Comparison of ENCODE assay signal across 8 mouse cellular contexts in genomic region chr11:102376196-102376835, GRCm38 (mm10). TPM values are rescaled to one million over a fixed set of nuclear protein-coding genes. Genes with fewer than 3 reads are reported as not detected.
DNase-seq lines count a peak whose midpoint lies in the region; ATAC-seq lines count a peak whose summit lies in the region.

No protein-coding gene starts in this region.

- H3K9me3 ChIP-seq in kidney, embryonic 15.5 days (replicated peaks) = 0 out of 2 replicates have a peak, but pooled peaks cover 4% of the 10 kb centered on the region
- H3K9me3 ChIP-seq in hindbrain, embryonic 16.5 days (ENCODE audit: control insufficient read depth, low read length) = no peaks in the 10 kb centered on the region
- no peaks in the 10 kb centered on the region for H3K9me3 ChIP-seq in midbrain, embryonic 16.5 days (replicated peaks; ENCODE audit: control insufficient read depth, low read length, poor library complexity, severe bottlenecking)

- peak overlapping the region; percentile 58 for H3K4me2 ChIP-seq in kidney, embryonic 15.5 days
- peak overlapping the region; percentile 45 for H3K4me2 ChIP-seq in hindbrain, embryonic 16.5 days (ENCODE audit: low read length)
- peak overlapping the region; percentile 43 for H3K4me2 ChIP-seq in midbrain, embryonic 16.5 days (ENCODE audit: low read length)

- H3K36me3 ChIP-seq in kidney, embryonic 15.5 days = no peaks in the 10 kb centered on the region
- H3K36me3 ChIP-seq in hindbrain, embryonic 16.5 days (ENCODE audit: control insufficient read depth, insufficient read depth, low read length) = no peaks in the 10 kb centered on the region
- no peaks in the 10 kb centered on the region for H3K36me3 ChIP-seq in midbrain, embryonic 16.5 days (ENCODE audit: control insufficient read depth, insufficient read depth, low read length)

- H3K9ac ChIP-seq in kidney, embryonic 15.5 days = peak overlapping the region; percentile 32; the same call in 1 of the 2 replicates
- H3K9ac ChIP-seq in hindbrain, embryonic 16.5 days (ENCODE audit: low read depth, low read length) = no peak overlapping the region
- no peak overlapping the region for H3K9ac ChIP-seq in midbrain, embryonic 16.5 days (ENCODE audit: low read depth, low read length)

- ATAC-seq in kidney, embryonic 15.5 days (replicated peaks; ENCODE audit: low FRiP score) = no peak
- no peak for ATAC-seq in hindbrain, embryonic 16.5 days
- ATAC-seq in midbrain, embryonic 16.5 days = no peak
- ATAC-seq in megakaryocyte progenitor cell, adult 5-6 weeks (replicated peaks; ENCODE audit: poor library complexity) = no peak

- peak overlapping the region; percentile 24 for H3K4me3 ChIP-seq in kidney, embryonic 15.5 days (replicated peaks)
- no peak overlapping the region; the same call in 1 of the 2 replicates for H3K4me3 ChIP-seq in hindbrain, embryonic 16.5 days (ENCODE audit: low read length)
- no peak overlapping the region for H3K4me3 ChIP-seq in midbrain, embryonic 16.5 days (ENCODE audit: low read depth, low read length)

- 0 out of 2 replicates have a peak overlapping the region, but pooled peaks have one; percentile 6 for H3K27ac ChIP-seq in kidney, embryonic 15.5 days
- H3K27ac ChIP-seq in hindbrain, embryonic 16.5 days (ENCODE audit: low read depth, low read length) = no peak overlapping the region
- no peak overlapping the region for H3K27ac ChIP-seq in midbrain, embryonic 16.5 days (ENCODE audit: low read length)

- WGBS in kidney, embryonic 15.5 days = 20% methylated on average over 8 of the region's 8 CpGs
- WGBS in hindbrain, embryonic 16.5 days = 9% methylated on average over 8 of the region's 8 CpGs
- WGBS in midbrain, embryonic 16.5 days = 11% methylated on average over 8 of the region's 8 CpGs

- peaks cover 22% of the 10 kb centered on the region for H3K4me1 ChIP-seq in kidney, embryonic 15.5 days
- peaks cover 12% of the 10 kb centered on the region for H3K4me1 ChIP-seq in hindbrain, embryonic 16.5 days (ENCODE audit: control insufficient read depth, insufficient read depth, low read depth, low read length)
- H3K4me1 ChIP-seq in midbrain, embryonic 16.5 days (ENCODE audit: control insufficient read depth, insufficient read depth, low read length) = peaks cover 8% of the 10 kb centered on the region; the same call in 1 of the 2 replicates

- peaks cover 16% of the 10 kb centered on the region for H3K27me3 ChIP-seq in kidney, embryonic 15.5 days
- no peaks in the 10 kb centered on the region for H3K27me3 ChIP-seq in hindbrain, embryonic 16.5 days (replicated peaks; ENCODE audit: control insufficient read depth, insufficient read depth, low read length)
- no peaks in the 10 kb centered on the region for H3K27me3 ChIP-seq in midbrain, embryonic 16.5 days (ENCODE audit: control insufficient read depth, insufficient read depth, low read depth, low read length)

- no peak for DNase-seq in kidney, postnatal 10 days
- peak; percentile 56 for DNase-seq in c-Kit-negative CD71-positive TER-119-positive erythroid progenitor cells, embryonic 14.5 days (ENCODE audit: low read depth, low spot score)
- DNase-seq in layer of hippocampus, adult 18-20 months (ENCODE audit: low spot score in 2 of 2) = no peak
- DNase-seq in right cerebral cortex, postnatal 25 days = no peak

RNA-seq across cellular contexts. Expression of gene Slc4a1, which starts 10.3 kb away (rescaled TPM):
- polyA plus RNA-seq in kidney, embryonic 15.5 days (2015; fragmentation: Nextera tagmentation; extraction: Ambion mirVana) = 12.8 and 20.2 TPM in 2 replicates
- 1.4 and 3.2 TPM in 2 replicates for polyA plus RNA-seq in hindbrain, embryonic 16.5 days (2015; fragmentation: Nextera tagmentation; extraction: Ambion mirVana)
- 2.3 and 3.5 TPM in 2 replicates for polyA plus RNA-seq in midbrain, embryonic 16.5 days (2015; fragmentation: Nextera tagmentation; extraction: Ambion mirVana)
- total RNA-seq in layer of hippocampus, adult 18-20 months (2021) = under 1 TPM; 0.30 to 0.41 TPM
- total RNA-seq in megakaryocyte progenitor cell, adult 5-6 weeks (2015) = 1.1 and 2.0 TPM in 2 replicates
- total RNA-seq in megakaryocyte progenitor cell, adult 5-6 weeks (2017) = 0.61 and 0.62 TPM in 2 replicates

RNA-seq across cellular contexts. Expression of gene Rundc3a, which starts 16.9 kb away (rescaled TPM):
- polyA plus RNA-seq in kidney, embryonic 15.5 days (2015; fragmentation: Nextera tagmentation; extraction: Ambion mirVana) = 2.5 and 4.9 TPM in 2 replicates
- 127 and 136 TPM in 2 replicates for polyA plus RNA-seq in hindbrain, embryonic 16.5 days (2015; fragmentation: Nextera tagmentation; extraction: Ambion mirVana)
- polyA plus RNA-seq in midbrain, embryonic 16.5 days (2015; fragmentation: Nextera tagmentation; extraction: Ambion mirVana) = 151 and 155 TPM in 2 replicates
- total RNA-seq in layer of hippocampus, adult 18-20 months (2021) = 100 to 1,000 TPM; 489 to 499 TPM
- total RNA-seq in megakaryocyte progenitor cell, adult 5-6 weeks (2015) = not detected in 2 replicates
- total RNA-seq in megakaryocyte progenitor cell, adult 5-6 weeks (2017) = not detected in 2 replicates

RNA-seq across cellular contexts. Expression of gene Slc25a39, which starts 31.4 kb away (rescaled TPM):
- polyA plus RNA-seq in kidney, embryonic 15.5 days (2015; fragmentation: Nextera tagmentation; extraction: Ambion mirVana) = 271 and 298 TPM in 2 replicates
- polyA plus RNA-seq in hindbrain, embryonic 16.5 days (2015; fragmentation: Nextera tagmentation; extraction: Ambion mirVana) = 182 and 187 TPM in 2 replicates
- polyA plus RNA-seq in midbrain, embryonic 16.5 days (2015; fragmentation: Nextera tagmentation; extraction: Ambion mirVana) = 144 and 150 TPM in 2 replicates
- 10 to 100 TPM; 62.9 to 64.5 TPM for total RNA-seq in layer of hippocampus, adult 18-20 months (2021)
- 95.5 and 124 TPM in 2 replicates for total RNA-seq in megakaryocyte progenitor cell, adult 5-6 weeks (2015)
- total RNA-seq in megakaryocyte progenitor cell, adult 5-6 weeks (2017) = 48.7 and 52.7 TPM in 2 replicates

RNA-seq across cellular contexts. Expression of gene Grn, which starts 53.8 kb away (rescaled TPM):
- 151 and 172 TPM in 2 replicates for polyA plus RNA-seq in kidney, embryonic 15.5 days (2015; fragmentation: Nextera tagmentation; extraction: Ambion mirVana)
- 95.4 and 100 TPM in 2 replicates for polyA plus RNA-seq in hindbrain, embryonic 16.5 days (2015; fragmentation: Nextera tagmentation; extraction: Ambion mirVana)
- polyA plus RNA-seq in midbrain, embryonic 16.5 days (2015; fragmentation: Nextera tagmentation; extraction: Ambion mirVana) = 65.2 and 75.8 TPM in 2 replicates
- 10 to 100 TPM; 62.4 to 64.6 TPM for total RNA-seq in layer of hippocampus, adult 18-20 months (2021)
- total RNA-seq in megakaryocyte progenitor cell, adult 5-6 weeks (2015) = 119 and 136 TPM in 2 replicates
- 44.0 and 45.4 TPM in 2 replicates for total RNA-seq in megakaryocyte progenitor cell, adult 5-6 weeks (2017)

RNA-seq across cellular contexts. Expression of gene Ubtf, which starts 56.8 kb away (rescaled TPM):
- 95.3 and 100 TPM in 2 replicates for polyA plus RNA-seq in kidney, embryonic 15.5 days (2015; fragmentation: Nextera tagmentation; extraction: Ambion mirVana)
- 70.4 and 76.8 TPM in 2 replicates for polyA plus RNA-seq in hindbrain, embryonic 16.5 days (2015; fragmentation: Nextera tagmentation; extraction: Ambion mirVana)
- polyA plus RNA-seq in midbrain, embryonic 16.5 days (2015; fragmentation: Nextera tagmentation; extraction: Ambion mirVana) = 70.1 and 85.2 TPM in 2 replicates
- 100 to 1,000 TPM; 131 to 135 TPM for total RNA-seq in layer of hippocampus, adult 18-20 months (2021)
- 31.7 and 34.1 TPM in 2 replicates for total RNA-seq in megakaryocyte progenitor cell, adult 5-6 weeks (2015)
- total RNA-seq in megakaryocyte progenitor cell, adult 5-6 weeks (2017) = 131 and 155 TPM in 2 replicates

Comparison
In these comparisons a context has a peak if more than half of its experiments do, and no peak if none do; other contexts are left out.
1. RNA of gene Rundc3a, which starts 16.9 kb away (polyA plus RNA-seq): 151 to 155 TPM in midbrain, embryonic 16.5 days and 127 to 136 TPM in hindbrain, embryonic 16.5 days; 2.5 to 4.9 TPM in kidney, embryonic 15.5 days; every median in the first group is over 10 times any median in the second.
2. Peak in every context shown above with its lines, with median percentiles within 50 percentile points of each other: H3K4me2 ChIP-seq.